Mouse (Mus musculus) heart, embryonic 14.5 days (tissue): ENCODE measurements around the gene Rftn1. TPM values are rescaled to one million over a fixed set of nuclear protein-coding genes. Genes with fewer than 3 reads are reported as not detected.

ENCODE experiments used
- ATAC-seq: fragments of 200-750 bp; cut with Nextera tagmentation; 2 replicates; pipeline ENCODE4 v1.8.0; 2017; ENCODE audit warnings: low read depth, moderate TSS enrichment; ENCODE audit not compliant: insufficient number of reproducible peaks, insufficient read depth, low FRiP score
- H3K27ac ChIP-seq, 2 experiments: fragments of 200-500 bp in 1 of 2; fragments of 300-500 bp in 1 of 2; sonication (generic) in 1 of 2; replicated peaks in 1 of 2; 2 replicates each; pipeline ENCODE4 v1.5.1; 2012 to 2014; ENCODE audit warnings: low read depth in 2 of 2, low read length in 2 of 2, control low read depth in 1 of 2, mild to moderate bottlenecking in 1 of 2, mixed read lengths in 1 of 2; ENCODE audit not compliant: control insufficient read depth in 1 of 2, insufficient read depth in 1 of 2
- H3K27me3 ChIP-seq: fragments of 300-500 bp; sonication (generic); 2 replicates; pipeline ENCODE4 v1.6.1; 2014; ENCODE audit warnings: mild to moderate bottlenecking, low read length, control low read depth; ENCODE audit not compliant: control insufficient read depth, insufficient read depth
- H3K36me3 ChIP-seq: fragments of 300-500 bp; sonication (generic); 2 replicates; pipeline ENCODE4 v1.6.1; 2014; ENCODE audit warnings: mild to moderate bottlenecking, control low read depth, low read length, mixed read lengths; ENCODE audit not compliant: control insufficient read depth, insufficient read depth
- H3K4me1 ChIP-seq, 2 experiments: fragments of 200-500 bp in 1 of 2; fragments of 300-500 bp in 1 of 2; sonication (generic) in 1 of 2; 2 replicates each; pipeline ENCODE4 v1.6.1; 2012 to 2014; ENCODE audit warnings: low read length in 2 of 2, control low read depth in 1 of 2, mixed read lengths in 1 of 2; ENCODE audit not compliant: control insufficient read depth in 2 of 2, insufficient read depth in 2 of 2
- H3K4me2 ChIP-seq: fragments of 300-500 bp; sonication (generic); 2 replicates; pipeline ENCODE4 v1.6.1; 2014; ENCODE audit warnings: mild to moderate bottlenecking, low read length
- H3K4me3 ChIP-seq, 2 experiments: fragments of 200-500 bp in 1 of 2; fragments of 300-500 bp in 1 of 2; sonication (generic) in 1 of 2; 2 replicates each; pipeline ENCODE4 v1.5.1; 2012 to 2014; ENCODE audit warnings: low read length in 2 of 2, mild to moderate bottlenecking in 2 of 2, control low read depth in 1 of 2, low read depth in 1 of 2, moderate library complexity in 1 of 2; ENCODE audit not compliant: control insufficient read depth in 1 of 2, insufficient read depth in 1 of 2
- H3K9ac ChIP-seq: fragments of 300-500 bp; sonication (generic); 2 replicates; pipeline ENCODE4 v1.6.1; 2014; ENCODE audit warnings: mild to moderate bottlenecking, low read length
- H3K9me3 ChIP-seq: fragments of 300-500 bp; sonication (generic); 2 replicates; pipeline ENCODE4 v1.6.1; 2016; ENCODE audit warnings: low read length, control low read depth; ENCODE audit not compliant: control insufficient read depth
- WGBS: fragments of 180-500 bp; shearing (Covaris S2); extraction: QIAGEN DNeasy Blood & Tissue Kit; methylation state at CpG from one replicate; pipeline ENCODE4 v1.1.7; 2014; 5-methylcytosine and 5-hydroxymethylcytosine counted together
- polyA plus RNA-seq: library from polyadenylated mRNA; unstranded; fragments of >200 nt; fragmentation: Nextera tagmentation; extraction: Ambion mirVana; gene quantifications from 2 replicates; pipeline ENCODE4 v1.2.1, GENCODE M21; 2014

The Rftn1 gene
- polyA plus RNA-seq, 1 experiment from 2014 or later = 26.2 TPM

DNA sequence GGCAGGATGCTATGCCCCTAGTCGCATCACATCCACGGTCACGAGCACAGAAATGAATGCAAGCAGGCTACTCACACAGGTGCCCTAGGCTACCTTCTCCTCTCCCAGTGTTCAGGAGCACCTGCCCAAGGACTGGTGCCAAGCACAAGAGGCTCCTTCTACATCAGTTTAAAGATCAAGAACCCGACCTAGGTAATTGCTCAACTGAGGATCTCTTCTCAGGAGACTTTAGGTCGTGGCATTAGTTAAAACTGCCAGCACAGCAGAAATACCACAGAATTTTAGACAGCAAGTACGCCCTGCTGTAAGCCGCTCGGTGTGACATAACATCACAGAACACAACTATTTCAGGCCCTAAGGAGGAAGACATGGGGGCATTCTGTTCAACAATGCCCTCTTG, 100.7 kb downstream of the Rftn1 start:
- H3K9me3 ChIP-seq = no peaks in the 10 kb centered on the region
- H3K4me2 ChIP-seq = no peak overlapping the region
- H3K4me3 ChIP-seq = no peak overlapping the region
- no peak overlapping the region for H3K27ac ChIP-seq
- peaks cover 5 to 17% of the 10 kb centered on the region in 2 experiments for H3K4me1 ChIP-seq
- WGBS = 83% methylated on average over 8 of the region's 8 CpGs
- H3K9ac ChIP-seq = no peak overlapping the region
- H3K36me3 ChIP-seq = peaks cover 12% of the 10 kb centered on the region
- no peak for ATAC-seq
- no peaks in the 10 kb centered on the region for H3K27me3 ChIP-seq

GRCm38 (mm10) chr17:50088054-50088453, 102.4 kb downstream of the Rftn1 start:
- Histone ChIP-seq H3K4me3 (no peak overlapping the region), H3K27me3 (no peaks in the 10 kb centered on the region), H3K4me1 (peaks cover 5 to 14% of the 10 kb centered on the region in 2 experiments; a peak in 3 of 4 replicates), H3K4me2 (no peak overlapping the region), H3K9me3 (no peaks in the 10 kb centered on the region), H3K27ac (no peak overlapping the region), H3K36me3 (peaks cover 12% of the 10 kb centered on the region), H3K9ac (no peak overlapping the region)
- ATAC-seq = no peak
- 88% methylated on average over 3 of the region's 3 CpGs for WGBS

DNA sequence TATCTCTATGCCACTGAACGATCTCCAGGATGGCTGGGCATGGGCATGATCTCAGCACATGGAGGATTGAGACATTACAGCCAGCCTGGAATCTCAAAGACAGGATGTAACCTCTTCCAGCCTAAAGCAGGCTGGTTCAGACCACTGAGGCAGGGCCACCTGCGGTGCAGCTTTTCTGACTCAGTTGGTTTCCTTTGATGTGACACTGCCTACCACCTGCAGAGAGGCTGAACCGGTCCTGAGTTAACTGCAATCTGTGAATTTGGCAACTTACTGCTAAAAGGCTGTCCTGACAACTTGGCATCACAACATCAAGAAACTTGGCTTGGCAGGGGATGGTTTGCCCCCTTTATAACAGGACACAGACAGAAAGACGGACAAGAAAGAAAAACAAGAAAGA, 103.6 kb downstream of the Rftn1 start:
- 57% methylated on average over 4 of the region's 4 CpGs for WGBS
- H3K9me3 ChIP-seq = no peaks in the 10 kb centered on the region
- no peak overlapping the region for H3K4me2 ChIP-seq
- H3K4me3 ChIP-seq = no peak overlapping the region
- no peak for ATAC-seq
- no peak overlapping the region for H3K27ac ChIP-seq
- H3K4me1 ChIP-seq = peaks cover 3% of the 10 kb centered on the region in 2 experiments; a peak in 3 of 4 replicates
- no peak overlapping the region for H3K9ac ChIP-seq
- peaks cover 12% of the 10 kb centered on the region for H3K36me3 ChIP-seq
- no peaks in the 10 kb centered on the region for H3K27me3 ChIP-seq

GRCm38 (mm10) chr17:50084721-50085120, 105.8 kb downstream of the Rftn1 start:
- Histone ChIP-seq H3K4me2 (no peak overlapping the region), H3K9ac (no peak overlapping the region), H3K4me3 (no peak overlapping the region), H3K9me3 (no peaks in the 10 kb centered on the region), H3K27me3 (no peaks in the 10 kb centered on the region), H3K4me1 (no peaks in the 10 kb centered on the region), H3K27ac (no peak overlapping the region), H3K36me3 (peaks cover 12% of the 10 kb centered on the region)
- ATAC-seq = no peak
- WGBS = 84% methylated on average over 6 of the region's 6 CpGs

DNA sequence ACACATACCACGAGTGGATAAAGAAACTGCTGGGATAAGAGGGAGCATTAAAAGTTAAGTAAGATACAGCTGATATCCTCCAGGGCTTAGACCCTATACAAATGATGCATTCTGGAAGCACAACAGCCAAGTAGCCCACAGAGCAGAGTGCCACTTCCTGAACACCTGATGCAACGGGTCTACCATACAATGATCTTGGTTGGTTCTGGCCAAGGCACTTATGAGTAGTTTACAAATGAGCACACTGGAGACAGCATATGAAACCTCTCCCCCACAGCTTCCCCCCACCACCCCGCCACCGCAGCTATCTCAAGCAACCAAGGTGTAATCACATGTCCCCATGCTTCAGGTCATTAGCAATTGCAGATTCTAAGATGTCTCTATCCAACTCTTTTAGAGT, 106.5 kb downstream of the Rftn1 start:
- WGBS = 83% methylated on average over 4 of the region's 4 CpGs
- peaks cover 12% of the 10 kb centered on the region for H3K36me3 ChIP-seq
- H3K27ac ChIP-seq = no peak overlapping the region
- no peaks in the 10 kb centered on the region for H3K9me3 ChIP-seq
- no peak for ATAC-seq
- H3K27me3 ChIP-seq = no peaks in the 10 kb centered on the region
- H3K4me3 ChIP-seq = no peak overlapping the region
- H3K4me2 ChIP-seq = no peak overlapping the region
- no peaks in the 10 kb centered on the region for H3K4me1 ChIP-seq
- no peak overlapping the region for H3K9ac ChIP-seq

- H3K9me3 ChIP-seq = no peaks in the 10 kb centered on the region
- no peak overlapping the region for H3K27ac ChIP-seq
- ATAC-seq = no peak
- H3K36me3 ChIP-seq = peaks cover 12% of the 10 kb centered on the region
- no peak overlapping the region for H3K4me2 ChIP-seq
- no peak overlapping the region for H3K4me3 ChIP-seq
- H3K9ac ChIP-seq = no peak overlapping the region
- no peaks in the 10 kb centered on the region for H3K4me1 ChIP-seq
- 78% methylated on average over 3 of the region's 3 CpGs for WGBS
- H3K27me3 ChIP-seq = no peaks in the 10 kb centered on the region
Measured at GRCm38 (mm10) chr17:50082947-50083346, 107.5 kb downstream of the Rftn1 start.

DNA sequence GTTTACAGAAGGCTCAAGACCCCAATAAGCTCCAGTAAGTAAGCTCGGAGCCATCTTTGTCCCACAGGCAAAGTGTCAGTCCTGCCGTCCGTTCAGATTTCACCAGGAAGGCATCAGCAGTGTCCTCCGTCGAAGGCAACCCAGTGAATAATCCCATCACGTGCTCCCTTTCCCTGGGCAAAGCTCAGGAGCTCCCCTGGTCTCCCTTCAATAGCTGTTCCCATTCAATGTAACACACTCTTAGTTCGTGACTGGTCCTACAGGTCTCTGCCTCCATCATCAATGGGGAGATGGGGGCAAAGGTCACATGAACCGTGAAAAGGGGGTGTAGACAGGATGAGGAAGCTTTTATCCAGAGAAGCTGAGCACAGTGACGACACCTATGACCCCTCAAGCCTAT, 108.8 kb downstream of the Rftn1 start:
- no peaks in the 10 kb centered on the region for H3K27me3 ChIP-seq
- H3K9me3 ChIP-seq = no peaks in the 10 kb centered on the region
- H3K4me2 ChIP-seq = no peak overlapping the region
- H3K4me3 ChIP-seq = no peak overlapping the region
- no peaks in the 10 kb centered on the region for H3K4me1 ChIP-seq
- peaks cover 12% of the 10 kb centered on the region for H3K36me3 ChIP-seq
- H3K27ac ChIP-seq = no peak overlapping the region
- no peak for ATAC-seq
- WGBS = 77% methylated on average over 9 of the region's 9 CpGs
- no peak overlapping the region for H3K9ac ChIP-seq

- Histone ChIP-seq H3K27me3 (no peaks in the 10 kb centered on the region), H3K9ac (no peak overlapping the region), H3K4me3 (no peak overlapping the region), H3K4me1 (no peaks in the 10 kb centered on the region), H3K27ac (no peak overlapping the region), H3K9me3 (no peaks in the 10 kb centered on the region), H3K4me2 (no peak overlapping the region), H3K36me3 (peaks cover 8% of the 10 kb centered on the region)
- no peak for ATAC-seq
- WGBS = 78% methylated on average over 4 of the region's 4 CpGs
Measured at GRCm38 (mm10) chr17:50080991-50081390, 109.5 kb downstream of the Rftn1 start.
